Mouse (Mus musculus): ENCODE results near the gene Casp4. TPM values are rescaled to one million over a fixed set of nuclear protein-coding genes. Genes with fewer than 3 reads are reported as not detected.

The Casp4 gene
- total RNA-seq, 1 experiment from 2014 or later = 3.6 TPM

Other genes with a start within 250 kb of the Casp4 start
- 3.3 and 3.9 TPM in 2 replicates for gene Casp1, start 10.3 kb upstream of the Casp4 start, total RNA-seq (2021)
- 13.9 and 15.3 TPM in 2 replicates for gene Casp12, start 36.6 kb downstream of the Casp4 start, total RNA-seq (2021)